Mouse (Mus musculus): ENCODE data around the gene Vmn2r117.
"Not testable (repeated sequence)": the region's sequence is repeated elsewhere in the genome, so short reads cannot be mapped to it uniquely, and the experiment has no call there.

Vmn2r117 gene

GRCm38 (mm10) chr17:23479599-23479998 lies at the start of gene Vmn2r117:
TSS of gene Vmn2r117 (minus strand) at chr17:23479699.
- not testable (repeated sequence) for DNase-seq (ENCODE audit: extremely low spot score, low spot score)

DNA sequence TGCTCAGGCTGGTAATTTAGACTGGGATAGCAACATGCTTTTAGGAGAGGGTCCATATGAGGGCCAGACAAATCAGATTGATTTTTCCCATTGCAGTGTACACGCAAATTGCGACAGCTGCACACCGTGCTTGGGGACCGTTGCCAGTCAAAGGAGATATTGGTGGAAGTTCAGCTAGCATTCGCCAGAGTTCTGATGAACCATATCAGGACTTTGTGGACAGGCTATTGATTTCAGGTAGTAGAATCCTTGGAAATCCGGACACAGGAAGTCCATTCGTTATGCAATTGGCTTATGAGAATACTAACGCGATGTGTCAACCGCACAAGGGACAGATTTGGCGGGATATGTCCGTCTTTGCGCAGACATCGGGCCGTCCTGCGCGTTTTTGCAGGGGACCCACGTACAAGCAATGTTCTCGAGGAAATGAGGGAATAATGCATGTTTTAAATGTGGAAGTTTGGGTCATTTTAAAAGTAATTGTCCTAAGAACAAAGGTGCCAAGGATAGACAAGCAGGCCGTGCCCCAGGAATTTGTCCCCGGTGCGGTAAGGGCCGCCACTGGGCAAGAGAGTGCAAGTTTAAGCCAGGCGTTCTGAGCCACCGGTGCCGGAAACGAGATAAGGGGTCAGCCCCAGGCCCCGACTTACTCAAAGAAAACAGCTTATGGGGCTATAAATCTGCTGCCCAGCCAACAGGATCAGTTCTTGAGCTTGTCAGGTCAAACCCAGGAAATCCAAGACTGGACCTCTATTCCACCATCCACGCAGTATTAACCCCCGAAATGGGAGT lies 43.6 kb upstream of the Vmn2r117 start:
- not testable (repeated sequence) for DNase-seq (ENCODE audit: extremely low spot score, low spot score)

GRCm38 (mm10) chr17:23518701-23519423 lies 39.4 kb upstream of the Vmn2r117 start:
- no peak for DNase-seq (ENCODE audit: extremely low spot score, low spot score)

GRCm38 (mm10) chr17:23433150-23433679 lies 46.3 kb downstream of the Vmn2r117 start:
- peak; percentile 11 for DNase-seq (ENCODE audit: extremely low spot score, low spot score)
